Mouse (Mus musculus): ENCODE results near the gene Atxn7. TPM values are rescaled to one million over a fixed set of nuclear protein-coding genes. Genes with fewer than 3 reads are reported as not detected.

The Atxn7 gene
- total RNA-seq (2023) = 10 to 100 TPM; 39.8 to 40.0 TPM

DNA sequence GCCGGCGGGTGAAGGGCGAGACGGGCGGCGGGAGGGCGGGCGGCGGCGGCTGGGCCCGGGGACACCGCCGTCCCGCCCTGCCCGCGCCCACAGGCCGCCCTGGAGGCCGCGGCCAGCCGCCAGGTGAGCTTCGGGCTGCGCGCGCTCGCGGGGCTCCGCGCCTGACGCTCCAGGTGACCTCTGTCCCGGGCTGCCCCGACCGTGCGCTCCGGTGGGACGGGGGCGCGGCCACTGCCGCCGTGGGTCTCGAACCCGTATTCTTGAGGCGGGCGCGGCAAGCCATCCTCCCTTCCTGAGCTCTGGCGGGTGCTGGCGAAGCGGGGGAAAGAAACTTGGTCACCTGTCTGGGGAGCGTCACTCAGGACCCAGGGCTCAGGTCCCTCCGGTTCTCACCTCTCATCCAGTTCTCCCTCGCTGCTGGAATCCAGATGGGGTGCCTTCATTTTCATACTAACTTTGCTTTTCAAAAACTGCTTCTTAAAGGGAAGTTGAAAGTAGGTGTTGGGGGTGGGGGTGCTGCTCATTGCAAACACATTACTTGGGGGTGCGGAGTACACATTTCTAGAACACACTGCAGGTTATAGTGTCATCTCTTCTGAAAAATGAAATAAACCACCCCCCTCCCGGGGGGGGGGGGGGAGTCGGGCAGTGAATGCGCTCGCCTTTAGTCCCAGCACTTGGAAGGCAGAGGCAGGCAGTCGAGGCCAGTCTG, at the start of gene Atxn7, which contains the start of gene Thoc7:
Gene Atxn7 (plus strand): TSS at position 40 of the 712 bp plus-strand sequence.
Gene Thoc7 (minus strand): TSS at position 452 of the 712 bp plus-strand sequence.

DNA sequence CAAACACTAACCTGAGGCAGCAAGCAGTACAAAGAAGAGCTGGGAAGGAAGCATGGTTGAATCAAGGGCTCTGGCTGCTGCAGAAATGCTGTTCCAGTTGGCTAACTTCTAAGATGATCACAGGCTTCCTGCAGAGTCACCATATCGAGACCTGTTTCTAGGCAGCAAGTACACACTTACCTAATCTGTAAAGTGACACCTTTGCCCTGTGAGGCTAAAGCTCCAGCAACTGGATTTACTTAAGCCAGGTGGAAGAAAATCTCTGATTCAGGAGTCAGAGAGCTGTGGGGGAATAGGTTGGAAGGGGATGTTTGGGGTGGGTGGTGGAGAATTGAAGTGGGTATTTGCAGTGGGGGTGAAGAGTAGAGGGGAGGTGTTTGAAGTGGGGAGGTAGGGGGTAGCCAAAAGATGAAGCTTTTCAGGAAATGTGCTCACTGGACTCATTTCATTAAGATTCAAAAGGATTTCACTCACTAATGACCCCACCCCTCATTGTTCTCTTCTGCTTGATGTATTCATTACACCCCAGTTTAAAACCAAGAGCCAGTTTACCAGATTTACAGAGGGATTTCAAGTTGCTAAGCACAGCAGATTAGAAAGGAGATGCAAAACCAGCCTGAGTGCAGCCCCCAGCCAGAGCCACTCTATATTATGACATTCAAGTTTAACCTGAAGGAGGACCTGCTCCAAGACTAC, 46.7 kb upstream of the Atxn7 start, which contains the start of gene Gm281:
Gene Gm281 (minus strand): TSS at position 92 of the 696 bp plus-strand sequence.

DNA sequence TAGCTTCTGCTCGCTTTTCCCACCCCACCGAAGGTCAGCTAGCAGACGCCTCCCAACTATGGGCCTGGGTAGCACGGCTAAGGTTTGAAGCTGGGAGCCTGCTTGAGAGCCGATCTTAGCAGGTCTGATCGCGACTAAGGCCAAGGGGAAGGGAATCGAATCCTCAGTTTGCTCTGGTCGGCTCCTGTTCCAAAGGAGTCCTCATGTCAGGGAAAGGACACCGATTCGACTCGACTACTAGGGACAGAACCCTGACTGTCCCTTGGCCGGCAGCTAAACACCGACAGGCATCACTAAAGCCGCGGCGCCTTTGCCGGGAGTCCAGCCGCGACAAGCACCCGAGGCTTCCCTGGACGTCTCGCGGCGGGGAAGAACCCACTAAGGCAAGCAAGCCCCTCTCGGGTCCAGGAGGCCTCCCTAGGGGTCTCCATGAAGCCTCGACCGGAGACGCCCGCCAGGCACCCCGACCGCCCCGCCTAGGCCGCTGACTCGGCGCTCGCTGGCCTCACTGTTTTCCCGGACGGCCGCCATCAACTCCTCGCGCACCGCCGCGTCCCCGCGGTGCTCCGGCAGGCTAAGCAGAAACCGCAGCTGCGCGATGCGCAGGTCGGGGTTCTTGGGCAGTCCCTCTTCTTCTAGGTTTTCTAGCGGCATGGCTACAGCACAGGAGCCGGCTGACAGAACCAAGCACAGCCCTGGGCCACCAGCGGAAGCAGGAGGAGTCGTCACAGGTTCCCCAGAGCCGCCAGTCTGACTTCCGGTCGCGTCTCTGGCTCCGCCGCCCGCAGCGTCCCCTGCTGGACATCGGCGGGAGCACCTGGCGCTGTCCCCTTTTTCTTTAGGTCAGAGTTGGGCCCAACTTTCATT, 159.2 kb downstream of the Atxn7 start, which contains the start of gene Psmd6:
Gene Psmd6 (minus strand): TSS at position 755 of the 867 bp plus-strand sequence.

Other genes starting within 250 kb of the Atxn7 start
- not detected for gene Gm281, start 47.0 kb upstream of the Atxn7 start, total RNA-seq (2023)
- gene Thoc7, start 412 bp downstream of the Atxn7 start, total RNA-seq (2023) = 10 to 100 TPM; 46.8 to 58.7 TPM
- gene Psmd6, start 159.5 kb downstream of the Atxn7 start, total RNA-seq (2023) = 10 to 100 TPM; 57.6 to 59.4 TPM
- gene Olfr720, start 225.4 kb downstream of the Atxn7 start, total RNA-seq (2023) = not detected